Mouse (Mus musculus) C2C12 (cell line): Measurements from ENCODE around the gene Plch1. TPM values are rescaled to one million over a fixed set of nuclear protein-coding genes. Genes with fewer than 3 reads are reported as not detected.

ENCODE experiments used
- H3K27me3 ChIP-seq: one replicate; pipeline ENCODE4 v1.6.1; 2011; ENCODE audit not compliant: control insufficient read depth, insufficient read depth, insufficient read length
- H3K36me3 ChIP-seq: one replicate; pipeline ENCODE4 v1.6.1; 2011; ENCODE audit not compliant: control insufficient read depth, insufficient read depth
- H3K4me3 ChIP-seq: one replicate; pipeline ENCODE4 v1.5.1; 2011; ENCODE audit warnings: mild to moderate bottlenecking, control low read depth; ENCODE audit not compliant: poor library complexity, insufficient read depth, severe bottlenecking
- H3K79me2 ChIP-seq: one replicate; pipeline ENCODE4 v1.6.1; 2011; ENCODE audit not compliant: control insufficient read depth, insufficient read depth
- H3K79me3 ChIP-seq: one replicate; pipeline ENCODE4 v1.6.1; 2011; ENCODE audit warnings: low read depth, control low read depth
- H3ac ChIP-seq: one replicate; pipeline ENCODE3; 2011; ENCODE audit warnings: low read depth; ENCODE audit not compliant: control insufficient read depth, insufficient read length
- CEBPB ChIP-seq: IDR thresholded peaks from one replicate; pipeline ENCODE4 v1.6.1; 2011; ENCODE audit warnings: low read depth, mild to moderate bottlenecking, control low read depth, moderate library complexity
- CTCF ChIP-seq: IDR thresholded peaks from one replicate; pipeline ENCODE4 v1.5.1; 2011; ENCODE audit not compliant: control insufficient read depth, insufficient read depth, insufficient read length
- FOSL1 ChIP-seq: IDR thresholded peaks from one replicate; pipeline ENCODE4 v1.8.0; 2011; ENCODE audit warnings: mild to moderate bottlenecking, low read length; ENCODE audit not compliant: poor library complexity, insufficient read depth, severe bottlenecking
- MAX ChIP-seq: IDR thresholded peaks from one replicate; pipeline ENCODE4 v1.6.1; 2011; ENCODE audit warnings: mild to moderate bottlenecking, control low read depth
- MYOD1 ChIP-seq: IDR thresholded peaks from one replicate; pipeline ENCODE4 v1.6.1; 2011; ENCODE audit warnings: low read depth; ENCODE audit not compliant: control insufficient read depth, insufficient read length
- MYOG ChIP-seq: IDR thresholded peaks from one replicate; pipeline ENCODE4 v1.6.1; 2011; ENCODE audit not compliant: control insufficient read depth, insufficient read length; ENCODE audit errors: extremely low read depth
- USF1 ChIP-seq: IDR thresholded peaks from one replicate; pipeline ENCODE4 v1.6.1; 2011; ENCODE audit warnings: low read depth, mild to moderate bottlenecking, control low read depth, moderate library complexity
- polyA plus RNA-seq: library from polyadenylated mRNA; unstranded; fragments of >200 nt; fragmentation: generic; extraction: Trizol; gene quantifications from one replicate; pipeline ENCODE4 v1.2.1, GENCODE M21; 2012; ENCODE audit warnings: missing spikeins

Gene Plch1
- polyA plus RNA-seq, 1 experiment: not detected

GRCm38 (mm10) chr3:63897177-63897576 lies 2.1 kb downstream of the Plch1 start:
- Histone ChIP-seq H3ac (no peak overlapping the region), H3K79me2 (no peaks in the 10 kb centered on the region), H3K27me3 (peaks cover 3% of the 10 kb centered on the region), H3K36me3 (no peaks in the 10 kb centered on the region), H3K4me3 (no peak overlapping the region), H3K79me3 (no peaks in the 10 kb centered on the region)
- no peak for TF ChIP-seq CTCF
- TF ChIP-seq MYOG: no peak
- TF ChIP-seq MYOD1: no peak
- no peak for TF ChIP-seq FOSL1
- no peak for TF ChIP-seq USF1
- TF ChIP-seq MAX: no peak

GRCm38 (mm10) chr3:63896303-63896702 lies 3.0 kb downstream of the Plch1 start:
- Histone ChIP-seq H3K36me3 (no peaks in the 10 kb centered on the region), H3K79me3 (no peaks in the 10 kb centered on the region), H3K79me2 (no peaks in the 10 kb centered on the region), H3K27me3 (peaks cover 3% of the 10 kb centered on the region), H3ac (no peak overlapping the region), H3K4me3 (no peak overlapping the region)
- TF ChIP-seq MAX (no peak), FOSL1 (no peak), MYOD1 (no peak), USF1 (no peak), CTCF (no peak), MYOG (no peak), CEBPB (no peak)

GRCm38 (mm10) chr3:63895786-63896185 lies 3.5 kb downstream of the Plch1 start:
- H3K79me3 ChIP-seq: no peaks in the 10 kb centered on the region
- H3ac ChIP-seq: no peak overlapping the region
- TF ChIP-seq USF1 (no peak), CEBPB (no peak)
- H3K4me3 ChIP-seq: no peak overlapping the region
- no peaks in the 10 kb centered on the region for H3K79me2 ChIP-seq
- H3K36me3 ChIP-seq: no peaks in the 10 kb centered on the region
- peaks cover 3% of the 10 kb centered on the region for H3K27me3 ChIP-seq

GRCm38 (mm10) chr3:63893677-63894076 lies 5.6 kb downstream of the Plch1 start:
- peaks cover 3% of the 10 kb centered on the region for H3K27me3 ChIP-seq
- H3ac ChIP-seq: no peak overlapping the region
- H3K4me3 ChIP-seq: no peak overlapping the region
- H3K79me2 ChIP-seq: no peaks in the 10 kb centered on the region
- no peaks in the 10 kb centered on the region for H3K36me3 ChIP-seq
- TF ChIP-seq MAX (no peak), MYOG (no peak), CEBPB (no peak), USF1 (no peak), FOSL1 (no peak), CTCF (no peak)
- no peaks in the 10 kb centered on the region for H3K79me3 ChIP-seq

- no peak overlapping the region for H3ac ChIP-seq
- H3K36me3 ChIP-seq: no peaks in the 10 kb centered on the region
- H3K4me3 ChIP-seq: no peak overlapping the region
- peaks cover 3% of the 10 kb centered on the region for H3K27me3 ChIP-seq
- no peak for TF ChIP-seq MAX
- TF ChIP-seq CEBPB: no peak
- TF ChIP-seq CTCF: no peak
- TF ChIP-seq MYOD1: no peak
- TF ChIP-seq FOSL1: no peak
- no peak for TF ChIP-seq USF1
- no peak for TF ChIP-seq MYOG
- H3K79me3 ChIP-seq: no peaks in the 10 kb centered on the region
- H3K79me2 ChIP-seq: no peaks in the 10 kb centered on the region
Measured at GRCm38 (mm10) chr3:63892154-63892553, 7.1 kb downstream of the Plch1 start.

- no peak overlapping the region for H3ac ChIP-seq
- H3K4me3 ChIP-seq: no peak overlapping the region
- no peaks in the 10 kb centered on the region for H3K79me3 ChIP-seq
- H3K36me3 ChIP-seq: no peaks in the 10 kb centered on the region
- H3K27me3 ChIP-seq: no peaks in the 10 kb centered on the region
- TF ChIP-seq FOSL1: no peak
- TF ChIP-seq USF1: no peak
- no peak for TF ChIP-seq MYOG
- H3K79me2 ChIP-seq: no peaks in the 10 kb centered on the region
Measured at GRCm38 (mm10) chr3:63881065-63881464, 18.2 kb downstream of the Plch1 start.
